Mouse (Mus musculus): ENCODE data around the gene 9330182O14Rik. TPM values are rescaled to one million over a fixed set of nuclear protein-coding genes. Genes with fewer than 3 reads are reported as not detected.

The 9330182O14Rik gene
- not detected in 2 replicates for polyA plus RNA-seq (2015; fragmentation: Nextera tagmentation; extraction: Ambion mirVana)

DNA sequence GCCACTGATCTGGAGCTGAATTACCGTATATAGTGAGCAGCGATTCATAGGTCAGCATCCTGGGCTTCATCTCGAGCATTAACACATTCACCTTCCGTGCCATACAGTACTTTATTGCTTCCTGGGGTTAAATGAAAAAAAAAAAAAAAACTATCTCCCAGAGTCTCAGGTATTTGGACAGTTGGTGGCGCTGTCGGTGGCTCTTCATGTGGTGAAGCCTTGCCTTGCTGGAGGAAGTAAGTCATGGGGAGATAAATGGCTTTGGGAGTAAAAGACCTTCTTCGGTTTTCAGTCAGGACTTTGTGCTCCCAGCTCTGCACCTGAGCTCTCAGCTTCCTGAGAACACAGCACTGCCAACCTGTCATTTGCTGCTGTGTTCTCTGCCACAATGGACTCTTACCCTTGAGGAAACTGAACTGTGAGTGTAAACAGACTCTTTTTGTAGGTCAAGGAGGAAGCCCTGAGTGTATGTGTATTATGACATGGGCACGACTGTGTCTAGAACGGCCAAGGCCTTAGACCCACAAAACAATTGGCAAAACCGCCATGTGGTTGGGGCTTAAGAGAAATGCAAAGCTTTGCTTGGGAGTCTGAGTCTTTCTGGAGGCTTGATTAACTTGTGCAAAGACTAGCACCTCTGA lies at the start of gene 9330182O14Rik:
Gene 9330182O14Rik, plus strand, starts transcription at position 214 of the 641 bp plus-strand sequence.
- peak; percentile 60 for ATAC-seq
- Histone ChIP-seq H3K9ac (replicated peaks; ENCODE audit: low read depth) (no peak within 1 kb of the TSS), H3K4me3 (ENCODE audit: low read depth, low read length) (no peak within 1 kb of the TSS), H3K9me3 (ENCODE audit: low read length) (no peaks in the 10 kb centered on the region), H3K36me3 (ENCODE audit: insufficient read depth, low read length) (no peaks in the 10 kb centered on the region), H3K4me1 (ENCODE audit: insufficient read depth, low read depth, low read length) (no peaks in the 10 kb centered on the region), H3K27ac (ENCODE audit: low read length) (no peak within 1 kb of the TSS), H3K4me2 (replicated peaks; ENCODE audit: low read depth, low read length) (no peak within 1 kb of the TSS), H3K27me3 (replicated peaks; ENCODE audit: insufficient read depth, low read length) (no peaks in the 10 kb centered on the region)
- DNase-seq (ENCODE audit: low spot score), result peak; percentile 28
- TF ChIP-seq CTCF (IDR thresholded peaks at IDR 0.05) (peak; percentile 22; the same call in 1 of the 2 replicates), EP300 (IDR thresholded peaks at IDR 0.05) (no peak)
- 38% methylated on average over 10 of the region's 10 CpGs for WGBS

DNA sequence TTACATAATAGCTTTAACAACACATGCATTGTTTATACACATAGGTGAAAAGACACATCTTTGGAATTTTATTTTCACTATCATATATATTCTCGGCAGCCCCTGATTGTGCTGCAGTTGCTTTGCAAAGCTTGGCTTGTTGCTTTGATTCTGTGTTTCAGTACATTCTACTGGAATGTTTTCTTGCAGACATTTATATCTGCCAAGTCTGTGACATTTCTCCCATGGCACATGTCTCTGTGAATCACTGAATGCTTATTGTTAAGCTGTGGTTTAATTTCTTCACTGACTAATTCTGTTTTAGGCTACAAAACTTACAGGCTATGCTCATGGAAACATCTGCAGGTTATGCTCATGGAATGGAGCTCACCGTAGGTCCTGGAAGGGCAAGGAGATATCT lies 30.9 kb upstream of the 9330182O14Rik start:
- H3K9me3 ChIP-seq (ENCODE audit: low read length), result no peaks in the 10 kb centered on the region
- H3K36me3 ChIP-seq (ENCODE audit: insufficient read depth, low read length), result no peaks in the 10 kb centered on the region
- no peak overlapping the region for H3K27ac ChIP-seq (ENCODE audit: low read length)
- H3K4me1 ChIP-seq (ENCODE audit: insufficient read depth, low read depth, low read length), result no peaks in the 10 kb centered on the region
- 83% methylated on average over 2 of the region's 2 CpGs for WGBS
- no peaks in the 10 kb centered on the region for H3K27me3 ChIP-seq (replicated peaks; ENCODE audit: insufficient read depth, low read length)
- no peak for DNase-seq (ENCODE audit: low spot score)
- TF ChIP-seq CTCF (IDR thresholded peaks at IDR 0.05) (no peak), EP300 (IDR thresholded peaks at IDR 0.05) (no peak)
- no peak overlapping the region for H3K9ac ChIP-seq (replicated peaks; ENCODE audit: low read depth)
- H3K4me3 ChIP-seq (ENCODE audit: low read depth, low read length), result no peak overlapping the region
- ATAC-seq, result no peak
- no peak overlapping the region for H3K4me2 ChIP-seq (replicated peaks; ENCODE audit: low read depth, low read length)

DNA sequence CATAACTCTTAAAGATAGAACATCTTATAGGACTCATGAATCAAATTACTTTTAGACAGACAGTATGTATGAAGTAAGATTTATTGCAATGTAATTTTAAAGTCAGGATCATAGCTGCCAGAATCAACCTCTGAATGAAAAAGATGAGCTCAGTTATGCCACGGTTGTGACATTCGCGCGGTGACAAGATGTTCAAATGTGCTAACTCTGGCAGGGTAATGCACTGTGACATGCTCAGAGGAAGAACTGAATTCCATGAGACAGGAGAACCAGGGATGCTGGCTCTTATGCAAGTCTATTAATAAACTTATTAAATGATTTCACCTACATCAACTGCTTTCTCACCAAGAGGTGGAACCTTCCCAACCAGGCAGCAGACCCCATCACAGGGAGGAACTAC lies 28.5 kb upstream of the 9330182O14Rik start:
- no peak for TF ChIP-seq EP300 (IDR thresholded peaks at IDR 0.05)
- TF ChIP-seq CTCF (IDR thresholded peaks at IDR 0.05), result no peak
- WGBS, result 89% methylated on average over 4 of the region's 4 CpGs
- no peak overlapping the region for H3K9ac ChIP-seq (replicated peaks; ENCODE audit: low read depth)
- ATAC-seq (no peak), DNase-seq (ENCODE audit: low spot score) (no peak)
- H3K4me1 ChIP-seq (ENCODE audit: insufficient read depth, low read depth, low read length), result no peaks in the 10 kb centered on the region
- H3K9me3 ChIP-seq (ENCODE audit: low read length), result no peaks in the 10 kb centered on the region
- H3K27me3 ChIP-seq (replicated peaks; ENCODE audit: insufficient read depth, low read length), result no peaks in the 10 kb centered on the region
- H3K36me3 ChIP-seq (ENCODE audit: insufficient read depth, low read length), result no peaks in the 10 kb centered on the region
- no peak overlapping the region for H3K4me3 ChIP-seq (ENCODE audit: low read depth, low read length)
- H3K4me2 ChIP-seq (replicated peaks; ENCODE audit: low read depth, low read length), result no peak overlapping the region
- H3K27ac ChIP-seq (ENCODE audit: low read length), result no peak overlapping the region

DNA sequence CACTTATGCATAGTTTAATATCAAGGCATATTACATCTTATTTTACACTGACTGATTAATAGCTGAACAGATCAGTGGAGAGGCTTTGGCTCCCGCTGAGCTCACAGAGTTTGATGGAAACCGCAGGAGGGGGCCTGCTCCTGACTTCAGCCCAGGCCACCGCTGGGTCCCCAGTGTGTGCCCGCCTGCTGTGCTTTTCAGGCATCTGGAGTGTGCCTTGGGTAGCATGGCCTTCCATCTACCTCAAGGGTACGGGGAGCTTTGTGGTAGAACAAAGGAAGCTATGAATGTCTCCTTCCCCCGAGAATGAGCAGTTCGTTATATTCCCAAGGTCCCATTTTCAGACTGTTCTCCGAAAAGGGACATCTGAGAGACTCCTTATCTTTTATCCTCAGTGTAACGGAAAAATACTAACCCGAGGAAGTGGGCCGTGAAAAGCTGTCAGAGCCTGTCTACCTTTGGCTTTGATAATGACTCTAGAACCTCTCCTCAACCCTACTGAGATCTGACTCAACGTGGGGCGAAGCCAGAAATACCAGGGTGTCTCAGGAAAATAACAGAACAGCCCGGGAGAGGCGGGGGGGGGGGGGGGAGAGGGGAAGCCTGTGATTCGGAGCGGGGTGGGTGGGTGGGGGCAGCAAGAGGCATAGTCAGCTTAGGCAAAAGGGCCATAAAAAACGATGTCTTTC lies 20.1 kb upstream of the 9330182O14Rik start:
- 43% methylated on average over 17 of the region's 18 CpGs for WGBS

DNA sequence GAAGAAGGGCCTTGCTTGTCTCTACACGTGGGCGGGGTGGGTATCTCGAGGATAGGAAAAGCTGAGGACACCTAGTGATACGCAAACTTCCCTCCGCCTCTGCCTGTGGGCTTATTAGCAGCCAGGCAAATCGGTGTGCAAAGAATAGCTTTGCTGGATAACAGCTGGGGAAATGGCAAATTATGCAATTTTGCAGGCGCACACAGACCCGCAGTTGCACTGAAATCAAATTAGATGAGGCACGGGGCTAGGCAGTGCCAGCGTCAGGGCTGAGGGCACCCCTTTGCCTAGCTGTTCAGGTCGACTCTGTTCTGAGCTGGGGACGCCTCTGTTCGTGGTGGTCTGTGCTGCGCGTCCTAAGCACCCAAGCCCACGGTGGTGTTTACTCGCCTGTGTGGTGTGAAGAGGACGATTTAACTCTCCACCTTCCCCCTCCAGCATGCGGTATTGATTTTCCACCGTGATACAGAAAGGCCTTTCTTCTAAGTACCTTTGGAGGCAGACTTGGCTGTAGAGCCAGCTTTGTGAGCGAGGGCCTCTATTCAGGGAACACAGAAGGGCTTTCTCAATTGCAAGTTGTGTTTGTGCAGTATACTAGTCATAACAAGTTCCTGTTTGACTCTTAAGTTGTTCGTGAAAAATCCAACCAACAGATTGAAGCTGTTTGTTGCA lies 19.4 kb upstream of the 9330182O14Rik start:
- no peak for TF ChIP-seq CTCF (IDR thresholded peaks at IDR 0.05)
- no peak for TF ChIP-seq EP300 (IDR thresholded peaks at IDR 0.05)
- no peaks in the 10 kb centered on the region for H3K36me3 ChIP-seq (ENCODE audit: insufficient read depth, low read length)
- no peaks in the 10 kb centered on the region for H3K9me3 ChIP-seq (ENCODE audit: low read length)
- no peak overlapping the region for H3K27ac ChIP-seq (ENCODE audit: low read length)
- no peak for DNase-seq (ENCODE audit: low spot score)
- ATAC-seq, result no peak
- H3K9ac ChIP-seq (replicated peaks; ENCODE audit: low read depth), result no peak overlapping the region
- no peak overlapping the region for H3K4me3 ChIP-seq (ENCODE audit: low read depth, low read length)
- 0 out of 2 replicates have a peak overlapping the region, but pooled peaks have one; percentile 17 for H3K4me2 ChIP-seq (replicated peaks; ENCODE audit: low read depth, low read length)
- H3K27me3 ChIP-seq (replicated peaks; ENCODE audit: insufficient read depth, low read length), result no peaks in the 10 kb centered on the region
- no peaks in the 10 kb centered on the region for H3K4me1 ChIP-seq (ENCODE audit: insufficient read depth, low read depth, low read length)
- WGBS, result 39% methylated on average over 22 of the region's 22 CpGs

More for the DNA sequence above, 20.1 kb upstream of the 9330182O14Rik start:
- DNase-seq (ENCODE audit: low spot score), result no peak
- Histone ChIP-seq H3K27me3 (replicated peaks; ENCODE audit: insufficient read depth, low read length) (no peaks in the 10 kb centered on the region), H3K9me3 (ENCODE audit: low read length) (no peaks in the 10 kb centered on the region), H3K36me3 (ENCODE audit: insufficient read depth, low read length) (no peaks in the 10 kb centered on the region), H3K4me2 (replicated peaks; ENCODE audit: low read depth, low read length) (0 out of 2 replicates have a peak overlapping the region, but pooled peaks have one; percentile 17), H3K9ac (replicated peaks; ENCODE audit: low read depth) (no peak overlapping the region), H3K4me1 (ENCODE audit: insufficient read depth, low read depth, low read length) (no peaks in the 10 kb centered on the region), H3K27ac (ENCODE audit: low read length) (no peak overlapping the region), H3K4me3 (ENCODE audit: low read depth, low read length) (no peak overlapping the region)
- no peak for ATAC-seq
- no peak for TF ChIP-seq EP300 (IDR thresholded peaks at IDR 0.05)
- TF ChIP-seq CTCF (IDR thresholded peaks at IDR 0.05), result no peak

DNA sequence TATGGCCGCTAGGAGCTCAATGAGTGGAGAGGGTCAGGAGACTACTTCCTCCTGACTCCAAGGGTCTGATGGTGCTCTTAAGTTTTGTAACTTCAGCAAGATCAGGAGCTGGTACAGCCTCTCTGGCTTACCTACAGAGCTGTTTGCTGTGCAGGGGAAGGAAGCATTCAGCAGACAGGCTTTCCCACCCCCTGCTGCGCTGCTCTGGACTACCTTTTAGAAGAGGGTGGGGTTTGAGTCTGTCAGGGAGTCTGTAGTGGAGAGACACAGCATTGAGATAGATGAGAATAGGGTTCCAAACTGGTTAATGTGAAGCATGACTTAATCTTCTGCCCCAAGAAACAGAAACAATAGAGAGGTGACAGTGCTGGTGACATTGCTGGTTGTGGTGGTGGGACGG lies 17.8 kb upstream of the 9330182O14Rik start:
- TF ChIP-seq CTCF (IDR thresholded peaks at IDR 0.05), result no peak
- no peaks in the 10 kb centered on the region for H3K27me3 ChIP-seq (replicated peaks; ENCODE audit: insufficient read depth, low read length)
- WGBS, result 73% methylated on average over 3 of the region's 3 CpGs
- ATAC-seq, result no peak
- no peak overlapping the region for H3K9ac ChIP-seq (replicated peaks; ENCODE audit: low read depth)
- H3K4me2 ChIP-seq (replicated peaks; ENCODE audit: low read depth, low read length), result no peak overlapping the region
- H3K36me3 ChIP-seq (ENCODE audit: insufficient read depth, low read length), result no peaks in the 10 kb centered on the region
- no peaks in the 10 kb centered on the region for H3K4me1 ChIP-seq (ENCODE audit: insufficient read depth, low read depth, low read length)
- no peak for DNase-seq (ENCODE audit: low spot score)
- no peak overlapping the region for H3K4me3 ChIP-seq (ENCODE audit: low read depth, low read length)
- H3K9me3 ChIP-seq (ENCODE audit: low read length), result no peaks in the 10 kb centered on the region
- no peak overlapping the region for H3K27ac ChIP-seq (ENCODE audit: low read length)
